Mouse (Mus musculus): ENCODE measurements around the gene Grm7. TPM values are rescaled to one million over a fixed set of nuclear protein-coding genes. Genes with fewer than 3 reads are reported as not detected.

Grm7 gene
- total RNA-seq, 2 experiments from 2014 or later = 1.4 to 2.3 TPM

GRCm38 (mm10) chr6:110868311-110868710, 222.9 kb downstream of the Grm7 start:
- no peak for DNase-seq (ENCODE audit: low spot score in 2 of 2)

GRCm38 (mm10) chr6:110982013-110982412, 336.6 kb downstream of the Grm7 start:
- DNase-seq (ENCODE audit: low spot score in 2 of 2) = no peak

GRCm38 (mm10) chr6:111039099-111039498, 393.7 kb downstream of the Grm7 start:
- no peak for DNase-seq (ENCODE audit: low spot score in 2 of 2)

GRCm38 (mm10) chr6:111045896-111046295, 400.5 kb downstream of the Grm7 start:
- no peak for DNase-seq (ENCODE audit: low spot score in 2 of 2)

GRCm38 (mm10) chr6:111049247-111049646, 403.9 kb downstream of the Grm7 start:
- no peak for DNase-seq (ENCODE audit: low spot score in 2 of 2)

- no peak for DNase-seq (ENCODE audit: low spot score in 2 of 2)
Measured at GRCm38 (mm10) chr6:111054001-111054975, 408.9 kb downstream of the Grm7 start.

GRCm38 (mm10) chr6:111057798-111058197, 412.4 kb downstream of the Grm7 start:
- no peak for DNase-seq (ENCODE audit: low spot score in 2 of 2)

- DNase-seq (ENCODE audit: low spot score in 2 of 2) = no peak
Measured at GRCm38 (mm10) chr6:111060004-111060403, 414.6 kb downstream of the Grm7 start.

GRCm38 (mm10) chr6:111084569-111084968, 439.2 kb downstream of the Grm7 start:
- DNase-seq (ENCODE audit: low spot score in 2 of 2) = no peak

- no peak for DNase-seq (ENCODE audit: low spot score in 2 of 2)
Measured at GRCm38 (mm10) chr6:111094818-111095217, 449.4 kb downstream of the Grm7 start.

- no peak for DNase-seq (ENCODE audit: low spot score in 2 of 2)
Measured at GRCm38 (mm10) chr6:111105485-111105884, 460.1 kb downstream of the Grm7 start.

- no peak for DNase-seq (ENCODE audit: low spot score in 2 of 2)
Measured at GRCm38 (mm10) chr6:111161037-111161436, 515.7 kb downstream of the Grm7 start.

- DNase-seq (ENCODE audit: low spot score in 2 of 2) = no peak
Measured at GRCm38 (mm10) chr6:111195333-111195732, 550.0 kb downstream of the Grm7 start.

GRCm38 (mm10) chr6:111221083-111221729, 575.8 kb downstream of the Grm7 start:
- no peak for DNase-seq (ENCODE audit: low spot score in 2 of 2)

GRCm38 (mm10) chr6:111255215-111255614, 609.8 kb downstream of the Grm7 start:
- no peak for DNase-seq (ENCODE audit: low spot score in 2 of 2)

- DNase-seq (ENCODE audit: low spot score in 2 of 2) = no peak
Measured at GRCm38 (mm10) chr6:111256939-111257338, 611.6 kb downstream of the Grm7 start.

- no peak for DNase-seq (ENCODE audit: low spot score in 2 of 2)
Measured at GRCm38 (mm10) chr6:111258256-111258655, 612.9 kb downstream of the Grm7 start.

- no peak for DNase-seq (ENCODE audit: low spot score in 2 of 2)
Measured at GRCm38 (mm10) chr6:111261181-111261580, 615.8 kb downstream of the Grm7 start.

- no peak for DNase-seq (ENCODE audit: low spot score in 2 of 2)
Measured at GRCm38 (mm10) chr6:111276657-111277056, 631.3 kb downstream of the Grm7 start.

GRCm38 (mm10) chr6:111278516-111278915, 633.1 kb downstream of the Grm7 start:
- DNase-seq (ENCODE audit: low spot score in 2 of 2) = no peak

GRCm38 (mm10) chr6:111293505-111294001, 648.2 kb downstream of the Grm7 start:
- no peak for DNase-seq (ENCODE audit: low spot score in 2 of 2)
